Mouse (Mus musculus): Measurements from ENCODE around the gene Gna15. TPM values are rescaled to one million over a fixed set of nuclear protein-coding genes. Genes with fewer than 3 reads are reported as not detected.

The Gna15 gene
- polyA plus RNA-seq, 1 experiment from 2014 or later = 4.4 TPM

DNA sequence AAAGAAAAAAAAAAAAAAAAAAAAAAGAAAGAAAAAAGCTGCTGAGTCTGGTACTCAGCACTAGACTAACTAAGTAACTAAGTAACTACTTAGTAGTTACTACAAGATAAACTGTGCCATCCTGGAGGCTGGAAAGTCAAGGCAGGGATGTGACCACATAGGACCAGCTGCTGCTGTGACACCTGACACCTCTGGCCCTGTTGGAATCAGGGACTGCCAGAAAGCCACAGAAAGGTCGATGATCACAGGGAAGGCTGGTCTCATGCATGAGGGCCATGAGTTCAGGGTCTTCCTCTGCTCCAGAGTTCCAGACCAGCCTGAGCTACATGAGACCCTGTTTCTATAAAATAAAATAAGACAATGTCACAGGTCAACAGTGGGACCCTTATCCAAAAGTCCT lies 33.5 kb upstream of the Gna15 start:
- Histone ChIP-seq H3K36me3 (replicated peaks; ENCODE audit: insufficient read depth, low read length) (peaks cover 10% of the 10 kb centered on the region), H3K9me3 (ENCODE audit: low read length) (no peaks in the 10 kb centered on the region), H3K4me2 (ENCODE audit: low read depth, low read length) (no peak overlapping the region), H3K4me3 (ENCODE audit: low read depth, low read length) (no peak overlapping the region), H3K27me3 (ENCODE audit: insufficient read depth, low read length) (no peaks in the 10 kb centered on the region), H3K27ac (ENCODE audit: low read depth) (no peak overlapping the region), H3K4me1 (ENCODE audit: insufficient read depth) (peaks cover 20% of the 10 kb centered on the region), H3K9ac (replicated peaks) (no peak overlapping the region)
- TF ChIP-seq EP300 (IDR thresholded peaks at IDR 0.05; ENCODE audit: low read depth) = no peak
- TF ChIP-seq CTCF (IDR thresholded peaks at IDR 0.05; ENCODE audit: low read depth) = no peak
- WGBS (ENCODE audit: insufficient replicate concordance) = 32% methylated on average over 1 of the region's 1 CpGs
- DNase-seq (no peak), ATAC-seq (no peak)

DNA sequence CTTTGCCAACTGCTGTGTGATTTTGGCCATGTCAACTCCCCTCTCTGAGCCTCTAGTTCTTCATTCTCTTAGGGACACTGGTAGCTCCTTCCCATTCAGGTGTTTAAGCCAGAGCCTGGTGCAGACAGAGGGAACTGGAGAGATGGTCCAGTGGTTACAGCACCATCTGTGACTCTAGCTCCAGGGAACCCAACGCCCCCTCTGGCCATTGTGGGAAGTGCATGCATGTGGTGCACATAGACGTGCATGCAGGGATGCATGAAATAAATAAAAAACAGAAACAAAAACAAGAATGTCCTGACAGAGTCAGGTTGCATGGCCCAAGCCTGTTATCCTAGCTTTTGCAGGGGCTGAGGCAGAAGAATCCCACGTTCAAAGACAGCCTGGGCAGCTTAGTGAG lies 32.3 kb upstream of the Gna15 start:
- WGBS (ENCODE audit: insufficient replicate concordance) = 76% methylated on average over 3 of the region's 3 CpGs
- Histone ChIP-seq H3K27ac (ENCODE audit: low read depth) (no peak overlapping the region), H3K4me2 (ENCODE audit: low read depth, low read length) (no peak overlapping the region), H3K27me3 (ENCODE audit: insufficient read depth, low read length) (no peaks in the 10 kb centered on the region), H3K9ac (replicated peaks) (no peak overlapping the region), H3K36me3 (replicated peaks; ENCODE audit: insufficient read depth, low read length) (peaks cover 1% of the 10 kb centered on the region), H3K4me3 (ENCODE audit: low read depth, low read length) (no peak overlapping the region), H3K4me1 (ENCODE audit: insufficient read depth) (peaks cover 19% of the 10 kb centered on the region), H3K9me3 (ENCODE audit: low read length) (no peaks in the 10 kb centered on the region)
- ATAC-seq (no peak), DNase-seq (no peak)
- TF ChIP-seq CTCF (IDR thresholded peaks at IDR 0.05; ENCODE audit: low read depth) = peak; percentile 62
- TF ChIP-seq EP300 (IDR thresholded peaks at IDR 0.05; ENCODE audit: low read depth) = no peak

DNA sequence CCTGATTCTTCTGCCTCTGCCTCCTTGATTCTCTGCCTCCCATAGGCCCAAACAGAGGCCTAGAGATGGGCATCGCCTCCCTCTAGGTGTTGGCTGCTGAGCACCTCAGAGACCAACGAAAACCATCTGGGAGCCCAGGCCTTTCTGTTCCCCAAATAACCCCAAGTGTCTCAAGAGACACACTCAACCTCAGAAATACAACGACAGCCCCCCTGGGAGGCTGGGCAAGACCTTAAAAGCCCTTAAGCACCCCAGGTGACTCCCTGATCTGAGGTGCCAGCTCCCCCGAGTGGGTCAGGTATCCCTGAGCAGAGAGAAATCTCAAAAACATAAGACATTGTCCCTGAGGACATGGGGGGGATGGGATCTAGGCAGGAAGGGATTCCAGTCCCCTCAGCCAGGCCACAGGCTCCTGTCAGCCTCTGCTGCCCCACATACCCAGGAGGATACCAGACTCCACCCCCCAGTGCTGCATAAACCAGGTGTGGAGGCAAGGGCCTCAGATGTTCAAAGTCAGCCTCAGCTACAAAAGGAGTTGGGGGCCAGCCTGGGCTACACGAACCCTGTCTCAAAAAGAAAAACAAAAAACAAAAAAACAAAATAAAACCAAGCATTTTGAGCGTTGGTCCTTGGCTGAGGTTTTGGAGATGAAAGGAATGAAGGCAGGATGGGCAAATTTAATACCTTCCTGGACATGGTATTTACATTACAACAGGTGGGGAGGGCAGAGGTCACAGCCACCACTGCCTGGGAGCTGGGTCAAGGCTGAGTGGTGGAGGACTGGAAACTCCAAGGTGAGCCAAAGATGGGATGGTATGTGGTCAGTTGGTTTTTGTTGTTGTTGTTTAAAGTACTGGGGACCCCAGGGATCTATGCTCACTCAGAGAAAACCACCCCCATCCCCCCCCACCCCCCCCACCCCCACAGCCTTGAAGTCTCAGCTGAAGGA lies 30.1 kb upstream of the Gna15 start:
- no peak overlapping the region for H3K4me2 ChIP-seq (ENCODE audit: low read depth, low read length)
- H3K9me3 ChIP-seq (ENCODE audit: low read length) = no peaks in the 10 kb centered on the region
- no peak overlapping the region for H3K9ac ChIP-seq (replicated peaks)
- no peaks in the 10 kb centered on the region for H3K27me3 ChIP-seq (ENCODE audit: insufficient read depth, low read length)
- TF ChIP-seq EP300 (IDR thresholded peaks at IDR 0.05; ENCODE audit: low read depth) (no peak), CTCF (IDR thresholded peaks at IDR 0.05; ENCODE audit: low read depth) (no peak)
- peaks cover 14% of the 10 kb centered on the region for H3K4me1 ChIP-seq (ENCODE audit: insufficient read depth)
- DNase-seq = no peak
- ATAC-seq = no peak
- WGBS (ENCODE audit: insufficient replicate concordance) = 70% methylated on average over 6 of the region's 6 CpGs
- H3K4me3 ChIP-seq (ENCODE audit: low read depth, low read length) = no peak overlapping the region
- H3K36me3 ChIP-seq (replicated peaks; ENCODE audit: insufficient read depth, low read length) = no peaks in the 10 kb centered on the region
- H3K27ac ChIP-seq (ENCODE audit: low read depth) = no peak overlapping the region

DNA sequence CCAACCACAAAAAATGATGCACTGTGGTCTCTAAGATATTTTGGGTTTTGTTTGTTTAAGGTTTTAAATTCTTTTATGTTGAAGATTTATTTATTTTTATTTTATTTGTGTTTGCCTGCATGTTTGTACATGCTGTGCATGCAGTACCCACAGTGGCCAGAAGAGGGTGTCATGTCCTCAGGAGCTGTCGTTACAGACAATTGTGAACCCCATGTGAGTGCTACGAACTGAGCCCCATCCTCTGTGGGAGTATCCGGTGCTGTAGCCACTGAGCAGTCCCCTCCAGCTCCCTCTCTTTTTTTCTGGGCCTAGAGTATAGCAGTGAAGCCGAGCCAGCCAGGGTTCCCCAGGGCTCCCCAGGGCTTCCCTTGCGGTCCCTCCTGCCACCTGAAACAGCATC lies 29.2 kb upstream of the Gna15 start:
- 82% methylated on average over 5 of the region's 5 CpGs for WGBS (ENCODE audit: insufficient replicate concordance)
- H3K4me1 ChIP-seq (ENCODE audit: insufficient read depth) = peaks cover 8% of the 10 kb centered on the region
- ATAC-seq (no peak), DNase-seq (peak; percentile 69)
- no peak overlapping the region for H3K27ac ChIP-seq (ENCODE audit: low read depth)
- no peaks in the 10 kb centered on the region for H3K27me3 ChIP-seq (ENCODE audit: insufficient read depth, low read length)
- TF ChIP-seq CTCF (IDR thresholded peaks at IDR 0.05; ENCODE audit: low read depth) (peak; percentile 73), EP300 (IDR thresholded peaks at IDR 0.05; ENCODE audit: low read depth) (no peak)
- no peak overlapping the region for H3K4me2 ChIP-seq (ENCODE audit: low read depth, low read length)
- H3K9ac ChIP-seq (replicated peaks) = no peak overlapping the region
- H3K4me3 ChIP-seq (ENCODE audit: low read depth, low read length) = no peak overlapping the region
- H3K9me3 ChIP-seq (ENCODE audit: low read length) = no peaks in the 10 kb centered on the region
- H3K36me3 ChIP-seq (replicated peaks; ENCODE audit: insufficient read depth, low read length) = no peaks in the 10 kb centered on the region

DNA sequence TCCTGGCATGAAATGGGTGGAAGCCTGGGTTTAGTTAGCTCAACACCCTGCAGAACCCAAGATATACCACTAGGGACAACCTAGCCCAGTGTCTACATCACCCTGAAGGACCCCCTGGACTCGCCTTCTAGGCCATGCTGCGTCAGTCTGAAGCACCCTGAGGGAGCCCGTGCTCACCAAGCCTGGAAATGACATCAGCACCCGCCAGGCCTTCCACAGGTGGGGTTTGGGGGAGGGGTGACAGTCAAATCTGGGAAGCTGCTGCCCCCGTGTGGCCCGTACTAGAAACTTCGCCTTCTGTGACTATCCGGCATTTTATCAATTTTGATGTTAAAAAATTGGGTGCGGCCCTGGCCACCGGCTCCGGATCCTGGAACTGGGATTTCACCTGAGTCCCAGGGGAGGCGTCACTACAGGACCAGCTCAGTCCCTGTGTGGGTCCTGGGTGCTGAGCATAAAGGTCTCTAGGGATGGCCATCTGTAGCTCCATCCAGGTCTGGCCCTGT lies 27.6 kb upstream of the Gna15 start:
- Histone ChIP-seq H3K4me2 (ENCODE audit: low read depth, low read length) (no peak overlapping the region), H3K9me3 (ENCODE audit: low read length) (no peaks in the 10 kb centered on the region), H3K4me3 (ENCODE audit: low read depth, low read length) (no peak overlapping the region), H3K36me3 (replicated peaks; ENCODE audit: insufficient read depth, low read length) (no peaks in the 10 kb centered on the region), H3K4me1 (ENCODE audit: insufficient read depth) (peaks cover 10% of the 10 kb centered on the region), H3K27ac (ENCODE audit: low read depth) (peak overlapping the region; percentile 51; the same call in 1 of the 2 replicates), H3K9ac (replicated peaks) (no peak overlapping the region; the same call in 1 of the 2 replicates), H3K27me3 (ENCODE audit: insufficient read depth, low read length) (no peaks in the 10 kb centered on the region)
- TF ChIP-seq EP300 (IDR thresholded peaks at IDR 0.05; ENCODE audit: low read depth) (peak; percentile 48), CTCF (IDR thresholded peaks at IDR 0.05; ENCODE audit: low read depth) (peak; percentile 92)
- ATAC-seq (peak; percentile 94), DNase-seq (peak; percentile 86)
- WGBS (ENCODE audit: insufficient replicate concordance) = under 1% methylated on average over 12 of the region's 12 CpGs

DNA sequence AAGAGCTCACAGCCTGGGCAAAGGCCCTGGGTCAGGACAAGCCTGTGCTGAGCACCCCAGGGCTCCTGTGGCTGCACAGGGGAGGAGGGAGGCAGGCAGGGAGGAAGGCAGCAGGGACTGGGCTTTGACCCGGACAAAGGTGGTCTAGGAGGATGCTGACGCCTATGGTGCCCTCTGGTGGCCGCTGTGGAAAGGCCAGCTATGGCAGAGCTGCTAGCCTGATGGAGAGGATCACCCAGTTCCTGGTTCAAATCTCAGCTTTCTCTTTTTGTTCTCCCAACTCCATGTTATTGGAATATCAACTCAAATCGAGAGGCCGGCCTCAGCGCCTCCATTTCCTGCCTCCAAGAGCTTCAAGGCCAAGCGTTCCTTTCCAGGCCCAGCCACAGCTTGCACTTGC lies 26.2 kb upstream of the Gna15 start:
- ATAC-seq (no peak), DNase-seq (peak; percentile 86)
- Histone ChIP-seq H3K4me1 (ENCODE audit: insufficient read depth) (peaks cover 20% of the 10 kb centered on the region), H3K27me3 (ENCODE audit: insufficient read depth, low read length) (no peaks in the 10 kb centered on the region), H3K27ac (ENCODE audit: low read depth) (no peak overlapping the region), H3K9me3 (ENCODE audit: low read length) (no peaks in the 10 kb centered on the region), H3K36me3 (replicated peaks; ENCODE audit: insufficient read depth, low read length) (no peaks in the 10 kb centered on the region), H3K9ac (replicated peaks) (no peak overlapping the region), H3K4me2 (ENCODE audit: low read depth, low read length) (no peak overlapping the region), H3K4me3 (ENCODE audit: low read depth, low read length) (no peak overlapping the region)
- TF ChIP-seq EP300 (IDR thresholded peaks at IDR 0.05; ENCODE audit: low read depth) = no peak
- TF ChIP-seq CTCF (IDR thresholded peaks at IDR 0.05; ENCODE audit: low read depth) = peak; percentile 90
- 16% methylated on average over 7 of the region's 7 CpGs for WGBS (ENCODE audit: insufficient replicate concordance)

Data from liver, postnatal 0 days (tissue).